Mouse (Mus musculus) kidney, adult 11 months (tissue): ENCODE data around the gene Pakap.

Experiments
- DNase-seq: peaks from one replicate; pipeline ENCODE4 v3.0.0; 2022

Pakap gene

GRCm38 (mm10) chr4:57632386-57632785 lies 64.4 kb downstream of the Pakap start:
- no peak for DNase-seq

GRCm38 (mm10) chr4:57633052-57633451 lies 65.1 kb downstream of the Pakap start:
- DNase-seq = no peak

DNA sequence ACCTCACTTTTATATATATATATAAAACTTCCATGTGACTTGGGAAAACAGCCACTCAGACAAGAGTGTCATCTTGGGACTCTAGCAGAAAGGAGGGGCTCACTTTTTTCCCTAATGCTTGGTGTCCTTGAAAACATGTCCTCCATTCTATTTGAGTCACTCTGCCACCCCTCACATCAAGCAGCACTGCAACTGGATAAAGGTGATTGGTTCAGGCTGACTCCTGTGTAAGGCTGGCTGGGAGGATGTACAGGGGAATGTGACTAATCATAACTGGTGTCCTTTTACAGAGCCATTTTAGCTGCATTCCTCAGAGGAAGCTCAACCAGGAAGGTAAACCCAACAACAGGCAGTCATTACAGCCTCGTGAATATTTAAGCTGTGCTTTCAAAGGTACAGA lies 67.0 kb downstream of the Pakap start:
- DNase-seq = no peak

DNA sequence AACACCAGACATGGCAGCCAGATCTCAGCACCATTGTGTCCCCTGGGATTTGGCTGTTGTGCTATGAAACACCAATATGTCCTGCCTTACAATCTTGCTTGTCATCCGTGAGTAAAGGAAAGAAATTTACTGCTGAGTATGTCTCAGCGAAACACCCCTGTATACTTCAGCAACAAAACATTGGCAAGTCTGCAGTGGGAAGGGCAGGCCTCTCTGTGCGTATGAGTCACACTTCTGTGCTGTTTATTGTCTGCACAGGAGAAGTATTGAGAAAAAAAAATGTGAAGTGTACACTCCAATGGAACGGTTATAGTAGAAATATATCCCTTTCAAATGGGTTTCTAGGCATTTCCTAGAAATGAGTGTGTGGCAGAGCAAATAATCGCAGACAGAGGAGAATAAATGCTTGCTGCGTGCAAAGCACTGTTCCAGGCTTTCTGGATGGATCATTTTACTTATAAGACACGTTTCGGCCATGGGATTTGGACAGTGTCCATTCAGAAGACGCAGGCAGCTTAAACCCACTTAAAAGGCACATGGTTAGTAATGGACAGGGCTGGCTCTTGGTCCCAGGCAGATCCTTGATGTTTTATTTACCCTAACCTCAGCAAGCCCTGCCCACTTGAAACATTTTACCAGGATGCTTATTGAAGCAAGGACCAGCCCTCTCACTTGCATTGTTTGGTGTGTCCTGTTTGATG lies 69.0 kb downstream of the Pakap start:
- DNase-seq = no peak

GRCm38 (mm10) chr4:57637636-57638386 lies 69.8 kb downstream of the Pakap start:
- no peak for DNase-seq

DNA sequence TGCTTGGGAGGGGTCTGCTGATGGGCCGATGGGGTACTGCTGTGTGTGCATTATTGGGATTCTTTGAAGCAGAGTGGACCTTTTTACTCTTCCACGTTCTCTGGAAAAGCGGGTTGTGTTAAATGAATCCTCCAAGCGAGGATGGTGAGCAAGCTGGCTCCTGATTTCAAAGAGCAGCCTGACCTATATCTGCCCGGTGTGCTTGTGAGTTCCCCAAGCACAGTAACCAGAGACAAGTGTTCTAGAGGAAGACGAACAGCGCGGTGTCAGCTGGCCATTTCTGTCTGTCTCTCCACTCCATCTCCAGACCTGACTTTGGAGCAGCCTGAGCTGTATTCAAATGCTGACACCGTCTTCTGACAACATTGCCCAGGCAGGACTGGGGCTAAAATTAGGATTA lies 71.0 kb downstream of the Pakap start:
- no peak for DNase-seq

DNA sequence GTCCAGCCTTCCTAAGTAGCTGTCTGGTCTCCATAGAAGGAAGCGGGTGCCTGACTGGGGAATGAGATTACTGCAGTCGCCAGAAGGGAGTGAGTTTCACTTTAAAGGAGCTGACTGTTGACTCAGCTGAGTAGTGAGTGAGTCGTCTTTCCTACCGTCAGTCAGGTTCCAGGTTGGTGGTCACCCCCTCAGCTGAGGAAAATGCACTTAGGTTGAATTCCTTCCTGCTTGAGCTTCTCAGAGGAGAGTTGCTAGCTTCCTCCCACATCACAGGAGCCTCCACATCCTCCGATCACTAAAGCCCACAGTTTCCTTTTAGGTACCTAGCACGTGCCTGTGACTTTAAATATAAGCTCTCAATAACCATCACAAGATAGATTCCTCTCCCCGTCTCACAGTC lies 72.2 kb downstream of the Pakap start:
- DNase-seq = no peak

- DNase-seq = no peak
These were observed 73.0 kb downstream of the Pakap start for GRCm38 (mm10) chr4:57640971-57641370.

DNA sequence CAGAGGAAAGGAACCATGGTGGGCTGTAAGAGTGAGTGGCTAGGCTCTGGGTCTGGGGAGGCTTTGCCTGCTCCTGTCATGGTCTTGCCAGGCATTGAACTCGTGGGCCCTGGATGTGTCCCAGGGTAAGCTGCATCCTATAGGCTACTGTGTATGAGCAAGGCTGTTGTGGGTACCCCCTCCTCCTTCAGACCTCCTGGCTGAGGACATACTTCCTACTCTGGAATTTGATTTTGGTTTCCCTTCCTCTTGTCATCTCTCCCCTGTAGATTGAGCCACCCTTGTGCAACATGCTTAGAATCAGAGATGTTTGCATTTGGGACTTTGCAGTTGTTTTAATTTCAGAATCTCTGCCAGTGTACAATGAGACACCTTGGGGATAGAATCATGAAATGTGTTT lies 83.0 kb downstream of the Pakap start:
- no peak for DNase-seq

DNA sequence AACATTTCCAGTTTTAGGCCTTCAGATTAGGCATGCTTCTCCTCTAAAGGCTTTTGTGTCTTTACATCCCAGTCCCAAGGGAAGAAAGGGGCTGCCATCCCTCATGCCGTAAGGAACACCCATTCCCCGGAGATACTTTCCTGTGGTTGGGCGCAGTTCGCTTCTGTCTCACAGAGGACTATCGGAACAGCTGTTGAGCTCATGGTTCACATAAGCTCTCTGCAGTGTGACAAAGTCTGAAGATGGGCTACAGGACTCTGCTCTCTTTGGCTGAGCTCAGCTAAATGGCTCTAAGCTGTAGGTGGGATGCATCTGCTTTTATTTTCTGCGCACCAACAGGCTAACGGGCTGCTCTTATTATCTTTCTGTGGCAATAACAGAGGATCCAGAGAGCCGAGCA lies 83.6 kb downstream of the Pakap start:
- no peak for DNase-seq

- no peak for DNase-seq
These were observed 84.4 kb downstream of the Pakap start for GRCm38 (mm10) chr4:57652185-57652904.

GRCm38 (mm10) chr4:57655966-57656365 lies 88.0 kb downstream of the Pakap start:
- DNase-seq = no peak

- DNase-seq = no peak
These were observed 88.4 kb downstream of the Pakap start for GRCm38 (mm10) chr4:57656388-57656787.

DNA sequence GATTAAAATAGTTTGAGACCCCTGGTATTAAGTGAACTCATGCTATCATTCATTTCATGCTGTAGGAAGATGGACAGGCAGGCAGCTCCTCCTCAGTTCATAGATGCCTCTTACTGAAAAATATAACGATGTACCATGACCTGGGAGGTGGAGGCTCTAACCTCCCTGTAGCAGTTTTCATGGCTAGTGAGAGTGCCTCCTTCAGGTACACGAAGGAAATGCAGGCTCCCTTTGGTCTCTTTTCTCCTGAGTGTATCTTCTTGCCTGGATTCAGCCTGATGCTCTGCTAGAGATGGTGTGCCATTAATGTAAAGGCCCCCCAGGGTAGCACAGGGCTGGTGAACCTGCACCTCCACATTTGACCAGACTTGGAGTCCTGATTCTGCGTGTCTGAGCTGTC lies 88.9 kb downstream of the Pakap start:
- no peak for DNase-seq

DNA sequence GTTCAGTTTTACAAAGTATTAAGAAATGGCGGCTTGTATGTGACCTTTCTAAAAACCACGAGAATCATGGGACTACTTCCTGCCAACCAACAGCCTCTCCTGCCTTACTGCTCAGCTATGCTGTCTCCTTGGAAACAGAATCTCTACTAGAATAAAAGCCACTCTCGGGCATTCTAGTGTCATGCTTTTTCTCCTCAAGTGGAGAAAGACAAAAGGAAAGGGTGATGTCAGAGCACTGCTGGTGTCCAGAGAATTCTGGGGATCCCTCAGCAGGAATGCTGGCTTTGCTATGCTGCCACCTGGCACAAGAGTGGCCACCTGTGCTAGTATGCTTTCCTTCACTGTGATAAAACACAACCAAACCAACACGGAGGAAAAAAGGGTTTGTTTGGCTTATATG lies 92.5 kb downstream of the Pakap start:
- no peak for DNase-seq

DNA sequence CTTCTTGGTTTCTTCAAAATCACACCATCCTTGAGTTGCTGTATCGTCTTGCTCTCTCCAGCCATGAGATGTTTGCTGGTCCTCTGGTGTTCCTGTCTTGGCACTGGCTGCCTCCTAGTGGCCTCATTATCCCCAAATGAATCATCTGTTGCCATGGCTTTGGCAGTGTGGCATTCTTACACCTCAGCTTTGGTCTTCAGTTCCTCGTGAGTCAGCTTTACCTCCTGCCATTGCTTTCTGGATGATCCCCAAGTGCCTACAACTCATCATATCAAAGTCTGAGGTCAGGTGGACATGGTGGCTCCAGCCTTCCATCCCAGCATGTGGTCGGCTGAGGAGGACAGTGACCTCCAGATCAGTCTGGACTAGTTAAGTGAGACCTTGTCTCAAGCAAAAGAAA lies 98.1 kb downstream of the Pakap start:
- DNase-seq = no peak

DNA sequence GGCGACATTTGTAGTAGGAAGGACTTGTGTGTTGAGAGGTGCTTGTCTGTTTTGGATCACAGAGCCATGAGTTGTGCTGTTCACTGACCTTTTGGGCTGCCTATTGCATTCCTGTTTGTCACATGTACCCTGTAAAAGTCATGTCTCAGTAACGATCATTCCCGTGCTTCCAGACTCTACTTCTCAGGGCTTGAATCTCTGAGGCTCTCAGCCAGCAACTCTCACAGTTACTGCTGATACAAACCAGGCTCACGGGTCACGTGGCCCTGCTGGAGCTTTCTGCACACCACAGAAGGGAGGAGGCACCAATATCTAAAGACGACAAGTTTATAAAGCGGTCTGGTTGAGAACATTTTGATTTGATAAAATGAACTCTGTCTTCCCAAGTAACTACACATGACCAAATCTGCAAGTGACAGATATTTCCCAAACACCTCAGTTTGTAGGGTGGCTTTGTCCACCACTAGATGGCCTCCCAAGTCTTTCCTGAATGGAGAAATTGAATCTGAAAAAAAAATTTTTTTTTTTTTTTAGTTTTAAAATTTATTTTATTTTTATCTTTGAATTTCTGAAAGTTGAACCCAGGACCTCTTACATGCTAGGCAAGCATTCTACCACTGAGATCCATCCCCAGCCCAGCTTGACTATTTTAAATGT lies 103.0 kb downstream of the Pakap start:
- peak; percentile 21 for DNase-seq

DNA sequence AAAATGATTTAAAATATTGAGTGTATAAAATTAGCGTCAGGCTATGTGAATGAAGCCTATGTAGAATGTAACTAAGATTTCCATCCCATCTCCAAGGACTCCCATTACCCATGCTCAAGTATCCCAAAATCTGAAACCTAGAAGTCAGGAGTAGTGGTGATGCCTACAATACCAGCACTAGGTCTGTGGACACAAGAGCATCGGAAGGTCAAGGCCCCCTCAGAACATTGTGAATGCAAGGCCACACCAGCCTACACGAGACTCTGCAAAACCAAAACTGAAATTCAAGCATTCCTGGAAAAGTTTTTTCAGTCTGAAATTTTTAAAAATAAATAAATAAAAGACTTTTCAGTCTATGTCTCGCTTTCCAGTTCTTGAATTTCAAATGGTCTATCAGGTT lies 104.6 kb downstream of the Pakap start:
- DNase-seq = no peak

DNA sequence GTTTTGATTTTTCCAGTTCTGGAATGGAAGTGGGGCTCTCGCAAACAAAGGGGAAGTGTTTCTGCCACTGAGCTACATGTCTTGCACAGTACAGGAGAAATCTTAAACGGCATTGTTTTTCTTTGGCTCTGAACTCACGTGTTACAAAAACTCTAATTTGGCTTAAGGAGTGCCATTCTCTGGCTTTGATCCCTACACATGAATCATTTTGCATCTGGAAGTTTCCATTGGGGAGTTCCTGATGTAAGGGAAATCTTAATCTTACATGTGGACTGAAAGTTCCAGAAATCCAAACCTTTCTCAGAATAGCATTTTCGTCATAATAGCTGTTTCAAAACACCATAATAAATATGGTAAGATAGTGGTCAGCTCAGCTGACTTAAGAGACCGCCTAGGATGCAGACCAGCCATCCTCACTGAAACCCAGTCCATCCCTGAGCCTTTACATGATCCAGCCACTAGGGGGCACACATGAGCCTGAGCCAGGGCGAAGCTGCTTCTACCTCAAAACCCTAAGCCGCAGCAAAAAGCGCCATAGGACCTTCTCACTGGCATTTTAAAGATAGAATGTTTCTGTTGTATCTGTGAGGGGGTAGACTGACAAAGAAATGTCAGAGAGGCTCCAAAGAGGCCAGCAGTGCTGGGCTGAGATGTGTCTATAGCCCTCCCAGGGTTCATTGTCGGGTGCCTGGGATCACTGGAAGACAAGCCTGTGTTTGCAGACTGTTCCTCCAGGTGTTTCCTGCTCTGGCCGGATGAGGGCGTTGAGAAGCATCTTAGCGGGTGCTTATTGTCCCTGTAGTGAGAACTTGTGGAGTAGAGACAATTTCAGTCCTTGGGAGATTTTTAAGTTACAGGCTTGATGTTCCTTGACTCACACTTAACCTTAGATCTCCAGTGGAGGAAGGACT lies 105.3 kb downstream of the Pakap start:
- peak; percentile 81 for DNase-seq

DNA sequence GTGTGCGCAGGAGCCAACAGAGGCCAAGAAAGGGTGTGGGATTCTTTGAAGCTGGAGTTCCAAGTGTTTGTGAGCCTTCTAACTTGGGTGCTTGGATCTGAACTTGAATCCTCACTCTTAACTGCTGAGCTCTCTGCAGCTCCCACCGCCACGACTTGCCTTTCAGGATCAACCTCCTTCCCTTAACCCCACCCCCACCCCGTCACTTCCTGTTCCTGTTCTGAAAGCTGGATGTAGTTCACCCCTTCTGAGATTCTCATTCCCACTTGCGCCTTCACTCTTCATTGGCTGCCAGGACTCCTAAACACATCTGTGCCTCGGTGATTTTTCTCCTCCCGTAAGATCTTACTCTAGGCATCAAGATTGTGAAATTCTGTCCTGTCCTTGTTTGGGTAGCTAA lies 106.4 kb downstream of the Pakap start:
- no peak for DNase-seq

- peak; percentile 89 for DNase-seq
These were observed 107.4 kb downstream of the Pakap start for GRCm38 (mm10) chr4:57675387-57675786.

- DNase-seq = no peak
These were observed 109.9 kb downstream of the Pakap start for GRCm38 (mm10) chr4:57677916-57678315.
